Mouse (Mus musculus) embryo, embryonic 10 days (tissue): ENCODE results near the gene Kcnh4.

Experiments used
- DNase-seq: peaks from one replicate; pipeline ENCODE4 v3.0.0-alpha.2; 2015; ENCODE audit warnings: low spot score

The Kcnh4 gene

DNA sequence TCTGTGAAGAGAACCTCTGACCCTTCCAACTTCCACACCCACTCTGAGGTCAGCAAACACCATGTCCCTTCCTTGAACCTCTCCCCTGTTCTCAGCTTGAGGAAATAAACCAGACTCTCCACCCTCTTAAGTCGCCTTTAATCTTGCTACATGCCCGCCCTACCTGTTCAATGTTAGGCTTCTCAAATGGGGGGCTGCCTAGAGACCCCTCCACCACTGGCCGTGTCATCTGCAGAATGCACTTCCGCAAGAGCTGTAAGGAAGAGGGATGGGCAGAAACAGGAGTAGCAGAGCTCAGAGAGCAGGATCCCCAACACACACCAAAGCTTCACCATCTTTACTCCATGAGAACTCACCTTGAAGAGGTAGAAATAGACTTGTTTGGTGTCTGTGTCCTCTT lies 48.8 kb downstream of the Kcnh4 start:
- no peak for DNase-seq

DNA sequence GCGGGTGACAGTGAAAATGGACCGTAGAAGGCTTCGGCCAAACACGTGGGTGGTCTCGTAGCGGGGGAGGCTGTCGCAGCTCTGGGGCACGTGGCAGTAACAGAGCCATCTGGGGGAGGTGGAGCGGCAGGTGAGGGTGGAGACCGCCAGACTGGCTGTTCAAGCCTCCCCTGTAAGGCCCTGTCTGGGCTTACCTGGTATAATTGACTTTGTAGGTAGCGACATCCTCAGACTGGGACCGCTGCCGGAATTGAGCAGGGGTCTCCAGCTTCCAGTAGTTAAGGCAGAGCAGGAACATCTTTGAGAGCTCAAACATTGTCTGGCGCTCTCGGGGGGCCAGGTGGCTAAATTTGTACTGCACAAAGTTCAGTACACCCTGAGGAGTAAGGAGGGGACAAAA lies 49.2 kb downstream of the Kcnh4 start:
- no peak for DNase-seq

DNA sequence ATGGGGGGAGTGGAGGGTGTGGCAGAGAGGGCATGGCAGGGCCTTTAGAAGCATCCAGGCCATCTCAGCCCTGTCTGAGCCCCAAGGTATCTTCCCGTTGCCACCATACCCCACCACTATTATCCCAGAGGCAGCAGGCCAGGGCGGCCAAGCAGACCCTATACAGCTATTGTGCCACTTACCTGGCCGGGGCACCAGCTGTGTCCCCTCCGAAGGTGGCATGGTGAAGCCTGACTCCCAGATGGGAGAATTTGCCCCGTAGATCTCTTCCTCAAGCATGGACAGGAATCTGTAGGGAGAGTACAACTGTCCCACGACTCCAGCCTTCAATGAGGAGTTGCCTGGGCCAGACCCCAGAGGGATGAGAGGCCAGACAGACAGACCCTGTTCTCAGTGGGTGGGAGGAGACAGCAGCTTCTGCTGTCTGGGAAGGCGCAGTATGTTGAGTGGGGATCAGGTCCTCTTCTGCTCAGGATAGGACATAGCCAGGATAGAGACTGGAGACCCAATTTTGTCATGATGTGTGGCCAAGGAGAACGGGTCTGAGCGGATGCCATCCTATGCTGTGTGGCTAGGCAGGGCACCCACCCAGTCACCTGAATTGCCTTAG lies 50.4 kb downstream of the Kcnh4 start:
- DNase-seq: no peak

DNA sequence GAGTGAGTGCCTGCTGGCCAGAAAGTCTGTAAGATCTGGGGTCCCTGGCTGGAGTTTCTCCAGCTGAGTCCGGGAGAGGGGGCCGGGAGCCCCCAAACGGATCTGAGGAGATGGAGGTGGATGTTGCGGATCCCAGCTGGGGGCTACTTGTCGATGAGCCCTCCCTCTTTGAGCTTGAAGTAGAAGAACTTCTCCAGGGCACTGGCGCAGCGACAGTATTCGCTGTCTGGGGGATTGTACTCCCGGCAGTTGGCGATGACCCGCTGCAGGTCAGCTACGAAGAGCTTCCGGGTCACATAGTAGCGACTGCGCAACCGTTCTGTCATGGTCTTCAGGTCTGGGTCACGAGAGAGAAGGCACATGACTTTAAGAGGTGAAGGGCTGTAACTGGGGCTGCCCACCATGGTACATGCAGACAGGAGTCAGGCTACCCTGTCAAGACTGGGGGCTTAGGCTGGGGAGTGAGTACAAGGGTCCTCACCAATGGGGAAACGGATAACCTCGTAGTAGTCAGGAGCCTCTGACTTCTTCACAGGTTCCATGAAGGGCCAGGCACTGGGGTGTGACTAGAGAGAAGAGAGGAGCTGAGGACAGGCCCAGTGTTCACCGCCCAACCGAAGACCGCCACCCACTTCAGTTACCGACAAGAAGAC lies 54.5 kb downstream of the Kcnh4 start:
- DNase-seq: no peak

DNA sequence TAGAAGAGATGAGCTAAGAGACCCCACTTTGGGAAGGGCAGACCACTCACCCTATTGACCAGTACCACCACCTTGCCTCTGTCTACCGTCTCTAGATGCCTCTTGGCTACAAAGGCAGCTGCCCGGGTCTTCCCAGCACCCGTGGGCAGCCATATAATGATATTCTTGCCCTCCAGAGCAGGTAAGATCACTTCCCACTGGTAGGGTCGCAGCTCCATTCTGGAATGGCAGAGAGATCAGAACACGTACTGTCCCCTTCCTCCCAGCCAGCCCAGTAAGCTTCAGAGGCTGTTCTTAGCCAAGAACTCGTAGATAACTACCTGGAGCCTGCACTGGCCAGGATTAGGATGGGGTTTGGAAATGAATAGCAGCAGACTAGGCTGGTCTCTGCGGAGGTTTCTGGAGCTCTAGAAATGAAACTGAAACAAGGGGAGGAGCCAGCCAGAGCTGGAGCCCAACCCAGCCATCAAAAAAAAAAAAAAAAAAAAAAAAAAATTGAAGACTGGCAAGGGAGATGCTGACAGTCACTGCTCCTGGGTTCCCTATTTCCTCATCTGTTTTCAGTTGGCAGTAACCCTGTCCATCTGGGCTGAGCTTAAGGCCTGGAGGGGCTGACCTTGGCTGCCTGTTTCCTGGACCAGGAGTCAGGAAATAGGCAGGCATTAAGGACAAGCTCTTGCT lies 55.8 kb downstream of the Kcnh4 start, which contains the start of gene Dhx58:
Gene Dhx58 (minus strand): TSS at position 421 of the 681 bp plus-strand sequence.
- no peak for DNase-seq

DNA sequence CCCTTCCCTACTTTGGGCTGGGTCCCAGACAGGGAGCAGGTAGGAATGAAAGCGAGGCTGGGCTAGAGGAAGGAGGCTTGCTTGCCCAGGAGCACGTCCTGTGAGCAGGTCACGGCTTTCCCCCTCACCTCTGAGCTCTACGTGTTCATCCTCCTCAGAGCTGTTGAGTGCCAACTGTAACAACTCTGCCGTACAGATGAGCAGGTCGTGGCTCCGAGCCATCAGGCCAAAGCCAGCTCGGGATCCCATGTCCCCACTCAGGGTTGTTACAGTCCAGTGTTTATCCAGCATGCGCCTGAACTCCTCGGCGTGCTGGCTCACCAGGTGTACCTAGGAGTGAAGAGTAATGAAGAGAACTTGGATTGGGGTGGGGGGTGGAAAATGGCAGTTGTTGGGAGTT lies 56.4 kb downstream of the Kcnh4 start:
- no peak for DNase-seq

DNA sequence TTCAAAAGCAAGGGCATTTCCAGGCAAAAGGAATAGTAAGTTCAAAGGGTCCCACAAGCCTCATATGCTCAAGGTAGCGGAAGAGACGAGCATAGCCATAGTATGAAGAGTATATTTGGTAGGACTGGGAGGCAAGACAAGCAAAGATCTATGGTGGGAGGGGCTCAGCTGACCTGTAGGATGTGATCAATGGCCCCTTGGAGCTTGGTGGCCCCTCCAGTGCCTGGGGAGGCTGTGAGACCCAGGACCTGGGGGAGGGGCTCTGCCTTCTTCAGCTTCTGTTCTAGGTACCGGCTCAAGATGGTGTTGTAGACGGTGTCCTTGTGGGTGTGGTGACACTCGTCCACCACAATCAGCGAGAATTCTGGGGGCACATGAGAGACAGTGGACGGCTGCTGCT lies 56.8 kb downstream of the Kcnh4 start:
- no peak for DNase-seq

DNA sequence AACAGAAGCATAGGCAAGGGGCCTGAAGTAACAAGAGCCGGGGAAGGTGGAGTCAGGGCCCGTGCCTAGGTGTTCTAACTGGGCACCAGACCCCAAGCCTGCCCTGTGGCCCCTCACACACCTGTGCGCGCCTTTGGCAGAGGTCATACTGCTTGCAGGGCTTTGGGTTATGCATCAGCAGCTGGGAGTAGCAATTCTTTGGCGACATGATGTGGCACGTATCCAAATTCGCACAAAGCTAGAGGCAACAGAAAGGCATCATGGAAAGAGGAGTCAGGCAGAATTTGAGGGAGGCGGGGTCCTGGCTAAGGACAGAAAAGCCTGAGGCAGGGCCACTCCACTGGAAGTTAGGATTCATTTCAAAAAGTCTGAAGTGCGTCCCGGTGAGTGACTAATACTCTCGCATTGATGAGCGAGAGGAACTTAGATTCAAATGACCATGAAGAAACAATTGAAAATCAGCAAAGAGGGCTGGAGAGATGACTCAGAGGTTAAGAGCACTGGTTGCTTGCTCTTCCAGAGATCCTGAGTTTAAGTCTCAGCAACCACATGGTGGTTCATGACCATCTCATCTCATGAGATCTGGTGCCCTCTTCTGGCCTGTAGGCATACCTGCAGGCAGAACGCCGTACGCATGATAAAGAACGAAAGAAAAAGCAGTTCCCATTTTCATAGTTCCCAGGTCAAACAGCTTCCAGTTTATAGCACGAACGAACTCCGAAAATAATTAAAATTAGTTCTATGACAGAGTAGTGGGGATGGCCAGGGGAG lies 57.5 kb downstream of the Kcnh4 start:
- DNase-seq: peak; percentile 95

DNA sequence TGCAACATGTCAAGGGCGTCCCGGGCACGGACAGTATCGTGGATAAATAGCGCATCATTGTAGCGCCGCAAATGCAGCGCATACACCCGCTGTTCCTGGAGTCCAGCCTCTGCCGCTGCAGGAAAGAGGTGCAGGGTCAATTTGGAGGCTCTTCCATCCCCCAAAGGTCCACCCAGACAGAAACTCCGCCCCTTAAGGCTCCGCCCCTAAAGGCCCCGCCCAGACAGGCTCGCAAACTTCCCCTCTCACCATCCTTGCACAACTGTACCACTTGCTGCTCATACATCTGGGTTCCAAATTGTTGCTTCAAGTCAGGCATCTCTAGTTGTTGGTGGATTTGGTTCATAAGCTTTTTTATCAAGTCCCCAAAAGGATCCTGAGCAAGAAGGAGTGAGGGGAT lies 58.4 kb downstream of the Kcnh4 start:
- DNase-seq: peak; percentile 47

DNA sequence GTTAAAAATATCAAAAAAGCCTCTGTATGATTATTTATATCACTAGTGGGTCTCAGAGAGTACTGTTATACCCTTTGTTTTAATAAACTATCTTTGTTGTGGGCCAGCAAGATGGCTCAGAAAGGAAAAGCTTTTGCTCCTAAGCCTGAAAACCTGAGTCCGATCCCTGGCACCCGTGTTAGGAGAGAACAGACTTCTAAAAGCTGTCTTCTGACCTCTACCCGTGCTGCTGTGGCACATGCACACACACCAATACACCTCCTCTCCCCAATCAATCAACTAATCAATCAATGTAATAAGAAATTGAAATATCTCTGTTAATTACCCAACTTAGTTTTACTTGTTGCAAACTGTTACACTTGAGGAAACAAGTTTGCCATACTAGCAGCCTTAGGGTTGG lies 59.0 kb downstream of the Kcnh4 start:
- DNase-seq: no peak

DNA sequence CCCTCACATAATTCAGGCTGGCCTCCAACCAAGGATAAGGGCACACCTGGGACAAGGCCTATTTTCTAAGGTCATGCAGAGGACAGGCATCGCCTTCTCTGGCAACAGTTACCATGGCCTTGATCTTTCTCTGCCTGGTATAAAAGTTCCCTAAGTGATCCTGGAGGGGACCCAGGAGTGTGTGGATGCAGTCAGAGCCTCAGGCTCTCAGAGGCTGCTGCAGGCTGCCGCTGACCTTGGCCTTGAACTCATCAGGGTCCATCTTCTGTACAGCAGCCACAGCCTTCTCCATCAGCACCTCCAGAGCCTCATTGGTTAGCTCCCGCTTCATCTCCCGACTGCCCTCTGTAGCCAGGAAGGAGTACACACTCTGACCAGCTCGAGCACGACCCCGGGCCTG lies 61.8 kb downstream of the Kcnh4 start:
- DNase-seq: no peak

DNA sequence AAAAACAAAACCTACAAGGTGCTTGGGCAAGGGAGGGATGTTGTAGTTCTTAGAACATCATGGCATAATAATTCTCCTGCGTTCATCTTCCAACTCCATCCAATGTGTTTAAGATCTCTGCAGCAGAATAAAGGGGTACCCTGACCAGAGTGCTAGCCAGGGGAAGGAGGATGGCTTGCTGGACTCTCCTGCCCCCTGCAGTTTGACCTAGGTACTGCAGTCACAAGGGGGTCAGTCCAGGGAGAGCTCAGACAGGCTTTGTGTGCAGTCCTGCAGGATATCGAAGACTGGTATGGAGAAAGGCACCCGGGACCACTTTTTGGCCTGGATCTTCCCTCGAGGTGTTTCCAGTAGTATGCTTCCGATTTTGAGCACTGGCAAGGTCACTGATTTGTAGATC lies 64.8 kb downstream of the Kcnh4 start:
- peak; percentile 80 for DNase-seq

DNA sequence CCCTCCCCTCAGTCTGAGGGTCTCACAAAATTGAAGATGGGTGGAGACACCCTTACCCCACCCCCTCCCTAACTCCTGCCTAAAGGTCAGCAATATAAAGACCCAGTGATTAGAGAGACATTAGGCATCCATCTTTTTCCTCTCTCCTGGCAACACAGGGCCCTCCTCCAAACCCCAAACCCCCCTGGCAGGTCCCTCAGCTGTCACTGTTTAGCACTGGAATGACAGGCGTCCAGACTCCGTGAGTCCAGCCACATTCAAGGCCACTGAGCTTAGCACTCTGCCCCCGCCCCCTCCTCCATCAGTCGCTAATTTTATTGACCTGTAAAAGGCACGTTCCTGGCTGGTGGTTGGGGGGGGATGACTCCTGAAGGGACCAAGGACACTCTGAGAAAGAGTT lies 66.6 kb downstream of the Kcnh4 start:
- DNase-seq: no peak

DNA sequence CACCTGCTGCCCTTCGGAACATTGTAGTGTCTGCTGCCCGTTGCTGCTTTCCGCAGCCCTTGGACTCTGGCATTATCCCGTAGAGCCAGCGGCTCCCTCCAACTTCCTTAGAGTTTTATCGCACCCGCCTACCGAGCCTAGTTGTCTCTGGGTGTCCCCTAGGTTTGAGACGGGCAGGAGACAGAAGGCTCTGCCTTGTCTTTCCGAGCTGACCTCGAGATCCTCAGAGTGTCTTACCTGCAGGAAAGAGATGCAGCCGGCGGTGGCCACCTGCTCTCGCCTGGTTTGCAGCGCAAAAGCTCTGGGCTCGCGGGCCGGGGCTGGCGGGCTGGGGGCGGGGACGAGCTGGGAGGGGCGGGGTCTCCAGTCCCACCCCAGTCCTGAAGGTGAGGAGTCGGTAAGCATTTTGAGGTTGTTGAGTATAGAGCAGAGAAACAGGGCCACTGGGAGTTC lies 67.6 kb downstream of the Kcnh4 start, which contains the start of gene Zfp385c:
Gene Zfp385c (minus strand): TSS at position 292 of the 453 bp plus-strand sequence.
- DNase-seq: no peak

DNA sequence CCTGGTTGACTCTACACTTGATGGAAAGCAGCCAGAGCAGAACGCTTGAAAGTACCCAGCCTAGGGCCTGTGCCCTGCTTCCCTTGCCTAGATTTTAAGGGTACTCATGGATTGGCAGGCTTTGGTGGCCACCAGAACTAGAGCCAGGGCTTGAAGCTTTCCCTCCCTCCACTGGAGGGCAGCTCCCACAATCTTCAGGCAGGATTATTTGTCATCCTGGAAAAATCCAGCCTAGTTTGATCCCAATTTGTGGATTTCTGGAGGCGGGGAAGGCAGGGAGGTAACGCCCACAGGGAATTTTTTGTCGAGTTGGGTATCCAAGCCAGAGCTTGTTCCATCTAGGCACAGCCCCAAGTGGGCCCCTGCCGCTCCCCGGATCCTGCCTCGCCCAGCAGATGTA lies 69.4 kb downstream of the Kcnh4 start:
- DNase-seq: no peak
